Mouse (Mus musculus) naive thymus-derived CD4-positive, alpha-beta T cell, adult 2 months (primary cell): ENCODE results near the gene Qprt.
"Not testable (repeated sequence)": the region's sequence is repeated elsewhere in the genome, so short reads cannot be mapped to it uniquely, and the experiment has no call there.

Source experiments
- DNase-seq: peaks from one replicate; pipeline ENCODE4 v3.0.0-alpha.2; 2011; ENCODE audit warnings: low read depth

Qprt gene

GRCm38 (mm10) chr7:127098521-127098920 is 23.5 kb downstream of the Qprt start:
- no peak for DNase-seq

GRCm38 (mm10) chr7:127096456-127096855 is 25.6 kb downstream of the Qprt start:
- DNase-seq = no peak

- DNase-seq = no peak
Observed at GRCm38 (mm10) chr7:127093914-127094313, 28.1 kb downstream of the Qprt start.

- peak; percentile 98 for DNase-seq
Observed at GRCm38 (mm10) chr7:127091114-127091896, 30.7 kb downstream of the Qprt start, which contains the start of gene AI467606. AI467606 (plus strand) TSS chr7:127091359.

GRCm38 (mm10) chr7:127090154-127091113 is 31.6 kb downstream of the Qprt start:
- peak; percentile 63 for DNase-seq

- peak; percentile 70 for DNase-seq
Observed at GRCm38 (mm10) chr7:127088901-127089845, 32.9 kb downstream of the Qprt start.

GRCm38 (mm10) chr7:127088083-127088482 is 33.9 kb downstream of the Qprt start:
- no peak for DNase-seq

- not testable (repeated sequence) for DNase-seq
Observed at GRCm38 (mm10) chr7:127087278-127088010, 34.6 kb downstream of the Qprt start, which contains the start of gene Zg16. Zg16 (minus strand) TSS chr7:127087328.

GRCm38 (mm10) chr7:127085751-127086150 is 36.3 kb downstream of the Qprt start:
- not testable (repeated sequence) for DNase-seq

- DNase-seq = no peak
Observed at GRCm38 (mm10) chr7:127084794-127085193, 37.2 kb downstream of the Qprt start.

GRCm38 (mm10) chr7:127083689-127084088 is 38.3 kb downstream of the Qprt start:
- peak; percentile 39 for DNase-seq

- peak; percentile 47 for DNase-seq
Observed at GRCm38 (mm10) chr7:127082995-127083394, 39.0 kb downstream of the Qprt start.

- DNase-seq = no peak
Observed at GRCm38 (mm10) chr7:127082271-127082670, 39.8 kb downstream of the Qprt start.

- DNase-seq = no peak
Observed at GRCm38 (mm10) chr7:127080045-127080444, 42.0 kb downstream of the Qprt start.

- peak; percentile 65 for DNase-seq
Observed at GRCm38 (mm10) chr7:127077692-127078091, 44.3 kb downstream of the Qprt start.

- no peak for DNase-seq
Observed at GRCm38 (mm10) chr7:127076188-127076587, 45.8 kb downstream of the Qprt start.

- no peak for DNase-seq
Observed at GRCm38 (mm10) chr7:127073221-127073620, 48.8 kb downstream of the Qprt start.

GRCm38 (mm10) chr7:127070871-127071413 is 51.1 kb downstream of the Qprt start:
- no peak for DNase-seq

GRCm38 (mm10) chr7:127066317-127066716 is 55.7 kb downstream of the Qprt start:
- DNase-seq = no peak

- DNase-seq = no peak
Observed at GRCm38 (mm10) chr7:127065538-127065937, 56.5 kb downstream of the Qprt start.
